8 mouse cellular contexts compared by ENCODE assay signal in genomic region chr13:23738041-23738440, GRCm38 (mm10). TPM values are rescaled to one million over a fixed set of nuclear protein-coding genes. Genes with fewer than 3 reads are reported as not detected.
DNase-seq lines count a peak whose midpoint lies in the region; ATAC-seq and TF ChIP-seq lines count a peak whose summit lies in the region.

No protein-coding gene starts in this region.

- no peaks in the 10 kb centered on the region for H3K27me3 ChIP-seq in embryonic facial prominence, embryonic 13.5 days
- H3K27me3 ChIP-seq in intestine, embryonic 15.5 days (replicated peaks), result no peaks in the 10 kb centered on the region
- no peaks in the 10 kb centered on the region for H3K27me3 ChIP-seq in myocyte (ENCODE audit: control insufficient read depth, insufficient read depth, insufficient read length)

- no peak for ATAC-seq in embryonic facial prominence, embryonic 13.5 days (ENCODE audit: insufficient number of reproducible peaks, insufficient read depth, low FRiP score, low TSS enrichment, low read depth)
- ATAC-seq in intestine, embryonic 15.5 days, result no peak

- no peaks in the 10 kb centered on the region for H3K9me3 ChIP-seq in embryonic facial prominence, embryonic 13.5 days
- no peaks in the 10 kb centered on the region for H3K9me3 ChIP-seq in intestine, embryonic 15.5 days

- H3K4me3 ChIP-seq in embryonic facial prominence, embryonic 13.5 days, result peak overlapping the region; percentile 65
- H3K4me3 ChIP-seq in intestine, embryonic 15.5 days (replicated peaks), result no peak overlapping the region
- H3K4me3 ChIP-seq in myocyte, result peak overlapping the region; percentile 47

- peaks cover 5% of the 10 kb centered on the region; the same call in 1 of the 2 replicates for H3K4me1 ChIP-seq in embryonic facial prominence, embryonic 13.5 days
- H3K4me1 ChIP-seq in intestine, embryonic 15.5 days (replicated peaks), result no peaks in the 10 kb centered on the region

- H3K9ac ChIP-seq in embryonic facial prominence, embryonic 13.5 days, result peak overlapping the region; percentile 89
- H3K9ac ChIP-seq in intestine, embryonic 15.5 days, result 0 out of 2 replicates have a peak overlapping the region, but pooled peaks have one; percentile 91

- H3K79me2 ChIP-seq in myocyte (ENCODE audit: control insufficient read depth, insufficient read depth), result no peaks in the 10 kb centered on the region

- TF ChIP-seq POLR2A in myocyte (IDR thresholded peaks at IDR 0.05; ENCODE audit: insufficient read length, low read depth), result no peak

- peak overlapping the region; percentile 97 for H3K4me2 ChIP-seq in embryonic facial prominence, embryonic 13.5 days
- peak overlapping the region; percentile 94 for H3K4me2 ChIP-seq in intestine, embryonic 15.5 days (replicated peaks)
- H3K4me2 ChIP-seq in myocyte (ENCODE audit: low read depth), result peak overlapping the region; percentile 69

- DNase-seq in retina, embryonic 14.5 days (ENCODE audit: low spot score), result peak; percentile 36
- DNase-seq in retina, postnatal 1 day, result no peak
- DNase-seq in adrenal gland, adult 2 months, result no peak
- DNase-seq in left cerebral cortex, adult 18-20 months (ENCODE audit: low spot score in 2 of 2), result no peak
- DNase-seq in layer of hippocampus, postnatal 14 days (ENCODE audit: low spot score in 2 of 2), result no peak

- 20% methylated on average over 4 of the region's 4 CpGs for WGBS in embryonic facial prominence, embryonic 13.5 days
- WGBS in intestine, embryonic 15.5 days, result 25% methylated on average over 4 of the region's 4 CpGs

- peak overlapping the region; percentile 99 for H3K27ac ChIP-seq in embryonic facial prominence, embryonic 13.5 days
- H3K27ac ChIP-seq in intestine, embryonic 15.5 days, result peak overlapping the region; percentile 99

- no peak overlapping the region for H3ac ChIP-seq in myocyte (ENCODE audit: control insufficient read depth, insufficient read length)

- H3K36me3 ChIP-seq in embryonic facial prominence, embryonic 13.5 days, result no peaks in the 10 kb centered on the region
- no peaks in the 10 kb centered on the region for H3K36me3 ChIP-seq in intestine, embryonic 15.5 days
- no peaks in the 10 kb centered on the region for H3K36me3 ChIP-seq in myocyte (ENCODE audit: control insufficient read depth, insufficient read depth)

TF ChIP-seq in myocyte, 11 proteins besides CTCF, POLR2A, EP300 and RAD21:
- TF ChIP-seq REST (IDR thresholded peaks at IDR 0.05; ENCODE audit: insufficient read depth, insufficient read length) (no peak), E2F4 (IDR thresholded peaks at IDR 0.05; ENCODE audit: insufficient read depth) (no peak), MAX (IDR thresholded peaks at IDR 0.05; ENCODE audit: low read depth) (no peak), SRF (IDR thresholded peaks at IDR 0.05; ENCODE audit: control insufficient read depth, insufficient read length, low read depth) (no peak), TCF12 (IDR thresholded peaks at IDR 0.05; ENCODE audit: insufficient read depth, poor library complexity, severe bottlenecking) (no peak), CEBPB (IDR thresholded peaks at IDR 0.05; ENCODE audit: insufficient read depth, poor library complexity, severe bottlenecking) (no peak)

RNA-seq across cellular contexts. Expression of gene Hist1h1c, which starts 0.6 kb away (rescaled TPM):
- polyA plus RNA-seq in embryonic facial prominence, embryonic 13.5 days (2015; fragmentation: Nextera tagmentation; extraction: Ambion mirVana), result 25.0 and 28.9 TPM in 2 replicates
- 32.4 and 36.0 TPM in 2 replicates for polyA plus RNA-seq in intestine, embryonic 15.5 days (2015; fragmentation: Nextera tagmentation; extraction: Ambion mirVana)
- 273 TPM for polyA plus RNA-seq in myocyte (2012; fragmentation: generic; extraction: Trizol)
- 100 to 1,000 TPM; 168 to 270 TPM for total RNA-seq in adrenal gland, adult 2 months (2021)
- polyA plus RNA-seq in adrenal gland, adult 2 months (2012; rRNA removed), result 32.9 and 41.2 TPM in 2 replicates
- 10 to 100 TPM; 55.8 to 61.1 TPM for total RNA-seq in left cerebral cortex, adult 18-20 months (2021)
- total RNA-seq in layer of hippocampus, postnatal 14 days (2021), result 10 to 100 TPM; 64.6 to 74.5 TPM

RNA-seq across cellular contexts. Expression of gene Hist1h3c, which starts 7.4 kb away (rescaled TPM):
- polyA plus RNA-seq in embryonic facial prominence, embryonic 13.5 days (2015; fragmentation: Nextera tagmentation; extraction: Ambion mirVana), result 11.3 and 14.4 TPM in 2 replicates
- 4.4 and 7.7 TPM in 2 replicates for polyA plus RNA-seq in intestine, embryonic 15.5 days (2015; fragmentation: Nextera tagmentation; extraction: Ambion mirVana)
- polyA plus RNA-seq in myocyte (2012; fragmentation: generic; extraction: Trizol), result 2.5 TPM
- total RNA-seq in adrenal gland, adult 2 months (2021), result 10 to 100 TPM in 1 of 2 experiments, 1 to 10 TPM in 1; 4.6 to 14.7 TPM
- polyA plus RNA-seq in adrenal gland, adult 2 months (2012; rRNA removed), result 4.9 and 6.7 TPM in 2 replicates
- not detected for total RNA-seq in left cerebral cortex, adult 18-20 months (2021)
- total RNA-seq in layer of hippocampus, postnatal 14 days (2021), result 10 to 100 TPM; 11.9 to 12.2 TPM

RNA-seq across cellular contexts. Expression of gene Hist1h2bb, which starts 8.5 kb away (rescaled TPM):
- polyA plus RNA-seq in embryonic facial prominence, embryonic 13.5 days (2015; fragmentation: Nextera tagmentation; extraction: Ambion mirVana), result 3.5 and 4.2 TPM in 2 replicates
- 2.4 and 3.8 TPM in 2 replicates for polyA plus RNA-seq in intestine, embryonic 15.5 days (2015; fragmentation: Nextera tagmentation; extraction: Ambion mirVana)
- 1.3 TPM for polyA plus RNA-seq in myocyte (2012; fragmentation: generic; extraction: Trizol)
- 10 to 100 TPM; 17.1 TPM for total RNA-seq in adrenal gland, adult 2 months (2021)
- polyA plus RNA-seq in adrenal gland, adult 2 months (2012; rRNA removed), result 4.2 and 5.6 TPM in 2 replicates
- 10 to 100 TPM; 17.8 to 19.6 TPM for total RNA-seq in left cerebral cortex, adult 18-20 months (2021)
- 10 to 100 TPM; 19.6 to 29.4 TPM for total RNA-seq in layer of hippocampus, postnatal 14 days (2021)

RNA-seq across cellular contexts. Expression of gene Hist1h2ab, which starts 12.9 kb away (rescaled TPM):
- 53.1 and 58.6 TPM in 2 replicates for polyA plus RNA-seq in embryonic facial prominence, embryonic 13.5 days (2015; fragmentation: Nextera tagmentation; extraction: Ambion mirVana)
- polyA plus RNA-seq in intestine, embryonic 15.5 days (2015; fragmentation: Nextera tagmentation; extraction: Ambion mirVana), result 39.8 and 44.9 TPM in 2 replicates
- polyA plus RNA-seq in myocyte (2012; fragmentation: generic; extraction: Trizol), result 2.1 TPM
- 10 to 100 TPM; 25.7 to 26.0 TPM for total RNA-seq in adrenal gland, adult 2 months (2021)
- 1.6 and 4.1 TPM in 2 replicates for polyA plus RNA-seq in adrenal gland, adult 2 months (2012; rRNA removed)
- total RNA-seq in left cerebral cortex, adult 18-20 months (2021), result 10 to 100 TPM; 17.2 to 22.5 TPM
- total RNA-seq in layer of hippocampus, postnatal 14 days (2021), result 10 to 100 TPM; 27.5 to 46.6 TPM

RNA-seq across cellular contexts. Expression of gene Hist1h3b, which starts 14.0 kb away (rescaled TPM):
- 15.6 and 18.1 TPM in 2 replicates for polyA plus RNA-seq in embryonic facial prominence, embryonic 13.5 days (2015; fragmentation: Nextera tagmentation; extraction: Ambion mirVana)
- 6.4 and 9.2 TPM in 2 replicates for polyA plus RNA-seq in intestine, embryonic 15.5 days (2015; fragmentation: Nextera tagmentation; extraction: Ambion mirVana)
- polyA plus RNA-seq in myocyte (2012; fragmentation: generic; extraction: Trizol), result 1.3 TPM
- total RNA-seq in adrenal gland, adult 2 months (2021), result 10 to 100 TPM; 25.0 to 32.1 TPM
- polyA plus RNA-seq in adrenal gland, adult 2 months (2012; rRNA removed), result 2.5 and 3.2 TPM in 2 replicates
- 1 to 10 TPM; 4.3 to 9.9 TPM for total RNA-seq in left cerebral cortex, adult 18-20 months (2021)
- 10 to 100 TPM; 26.7 to 45.4 TPM for total RNA-seq in layer of hippocampus, postnatal 14 days (2021)
